Mouse (Mus musculus) lung, embryonic 14.5 days (tissue): Measurements from ENCODE around the gene Serpini1. TPM values are rescaled to one million over a fixed set of nuclear protein-coding genes. Genes with fewer than 3 reads are reported as not detected.
A peak's percentile ranks its signal among the peaks of the same experiment; 100 is the strongest.

ENCODE experiments used
- ATAC-seq: fragments of 200-750 bp; cut with Nextera tagmentation; 2 replicates; pipeline ENCODE4 v1.8.0; 2017; ENCODE audit warnings: mild to moderate bottlenecking, moderate TSS enrichment, moderate library complexity; ENCODE audit not compliant: insufficient read depth
- DNase-seq: peaks from one replicate; pipeline ENCODE4 v3.0.0-alpha.2; 2015
- H3K27ac ChIP-seq: fragments of 300-500 bp; sonication (generic); 2 replicates; pipeline ENCODE4 v1.5.1; 2014; ENCODE audit warnings: low read depth, mild to moderate bottlenecking, moderate library complexity
- H3K27me3 ChIP-seq: fragments of 300-500 bp; sonication (generic); 2 replicates; pipeline ENCODE4 v1.6.1; 2014; ENCODE audit warnings: low read length, control low read depth; ENCODE audit not compliant: insufficient read depth
- H3K36me3 ChIP-seq: fragments of 300-500 bp; sonication (generic); 2 replicates; pipeline ENCODE4 v1.6.1; 2014; ENCODE audit warnings: control low read depth; ENCODE audit not compliant: insufficient read depth
- H3K4me1 ChIP-seq: fragments of 300-500 bp; sonication (generic); 2 replicates; pipeline ENCODE4 v1.6.1; 2014; ENCODE audit warnings: antibody characterized with exemption, control low read depth; ENCODE audit not compliant: insufficient read depth
- H3K4me2 ChIP-seq: fragments of 300-500 bp; sonication (generic); 2 replicates; pipeline ENCODE4 v1.6.1; 2014; ENCODE audit warnings: mild to moderate bottlenecking
- H3K4me3 ChIP-seq: fragments of 300-500 bp; sonication (generic); 2 replicates; pipeline ENCODE4 v1.5.1; 2014; ENCODE audit warnings: low read depth, low read length
- H3K9ac ChIP-seq: fragments of 300-500 bp; sonication (generic); 2 replicates; pipeline ENCODE4 v1.6.1; 2014
- H3K9me3 ChIP-seq: fragments of 300-500 bp; sonication (generic); 2 replicates; pipeline ENCODE4 v1.6.1; 2016; ENCODE audit warnings: low read depth, low read length, control low read depth
- CTCF ChIP-seq: IDR thresholded peaks from 2 replicates; pipeline ENCODE4 v1.5.1; 2016; ENCODE audit warnings: antibody characterized with exemption, low read depth
- WGBS: fragments of 180-500 bp; shearing (Covaris S2); extraction: QIAGEN DNeasy Blood & Tissue Kit; methylation state at CpG from one replicate; pipeline ENCODE4 v1.1.7; 2014; 5-methylcytosine and 5-hydroxymethylcytosine counted together
- polyA plus RNA-seq: library from polyadenylated mRNA; unstranded; fragments of >200 nt; fragmentation: Nextera tagmentation; extraction: Ambion mirVana; gene quantifications from 2 replicates; pipeline ENCODE4 v1.2.1, GENCODE M21; 2014

Serpini1 gene
- polyA plus RNA-seq, 1 experiment from 2014 or later = 1.6 TPM

- no peak for DNase-seq
- H3K4me2 ChIP-seq = no peak overlapping the region
- ATAC-seq = no peak
- no peak overlapping the region for H3K27ac ChIP-seq
- TF ChIP-seq CTCF = no peak
- 0 out of 2 replicates have a peak, but pooled peaks cover 6% of the 10 kb centered on the region for H3K36me3 ChIP-seq
- 91% methylated on average over 3 of the region's 3 CpGs for WGBS
- no peak overlapping the region for H3K9ac ChIP-seq
- H3K4me1 ChIP-seq = no peaks in the 10 kb centered on the region
- H3K4me3 ChIP-seq = no peak overlapping the region
- H3K27me3 ChIP-seq = no peaks in the 10 kb centered on the region
- no peaks in the 10 kb centered on the region for H3K9me3 ChIP-seq
Measured at GRCm38 (mm10) chr3:75542852-75543251, 14.5 kb upstream of the Serpini1 start.

- no peak overlapping the region for H3K27ac ChIP-seq
- H3K4me3 ChIP-seq = no peak overlapping the region
- no peaks in the 10 kb centered on the region for H3K9me3 ChIP-seq
- WGBS = 84% methylated on average over 1 of the region's 1 CpGs
- no peak overlapping the region for H3K9ac ChIP-seq
- DNase-seq (no peak), ATAC-seq (no peak)
- H3K27me3 ChIP-seq = no peaks in the 10 kb centered on the region
- no peaks in the 10 kb centered on the region for H3K4me1 ChIP-seq
- TF ChIP-seq CTCF = no peak
- 0 out of 2 replicates have a peak, but pooled peaks cover 6% of the 10 kb centered on the region for H3K36me3 ChIP-seq
- H3K4me2 ChIP-seq = no peak overlapping the region
Measured at GRCm38 (mm10) chr3:75544287-75544686, 13.1 kb upstream of the Serpini1 start.

- H3K4me3 ChIP-seq = no peak overlapping the region
- H3K9ac ChIP-seq = no peak overlapping the region
- H3K36me3 ChIP-seq = no peaks in the 10 kb centered on the region
- DNase-seq = no peak
- no peak for TF ChIP-seq CTCF
- no peaks in the 10 kb centered on the region for H3K27me3 ChIP-seq
- no peaks in the 10 kb centered on the region for H3K4me1 ChIP-seq
- H3K27ac ChIP-seq = no peak overlapping the region
- ATAC-seq = no peak
- no peak overlapping the region for H3K4me2 ChIP-seq
- H3K9me3 ChIP-seq = no peaks in the 10 kb centered on the region
Measured at GRCm38 (mm10) chr3:75551248-75551647, 6.1 kb upstream of the Serpini1 start.

- Histone ChIP-seq H3K9me3 (no peaks in the 10 kb centered on the region), H3K4me1 (no peaks in the 10 kb centered on the region), H3K4me2 (peak overlapping the region; percentile 87), H3K36me3 (no peaks in the 10 kb centered on the region), H3K27ac (peak overlapping the region; percentile 79), H3K27me3 (no peaks in the 10 kb centered on the region), H3K9ac (peak overlapping the region; percentile 94), H3K4me3 (peak overlapping the region; percentile 91)
- TF ChIP-seq CTCF = no peak
- DNase-seq = peak; percentile 35
- WGBS = under 1% methylated on average over 36 of the region's 36 CpGs
- peak; percentile 52; the same call in 1 of the 2 replicates for ATAC-seq
Measured at GRCm38 (mm10) chr3:75556121-75556694, 1.1 kb upstream of the Serpini1 start.

GRCm38 (mm10) chr3:75556695-75557291 is 554 bp upstream of the Serpini1 start, which contains the start of gene Pdcd10:
Gene Pdcd10 (minus strand): TSS chr3:75556856.
- peak within 1 kb of the TSS; percentile 94 for H3K9ac ChIP-seq
- peak within 1 kb of the TSS; percentile 91 for H3K4me3 ChIP-seq
- no peaks in the 10 kb centered on the region for H3K9me3 ChIP-seq
- peak; percentile 99 for DNase-seq
- no peaks in the 10 kb centered on the region for H3K4me1 ChIP-seq
- H3K36me3 ChIP-seq = no peaks in the 10 kb centered on the region
- under 1% methylated on average over 35 of the region's 35 CpGs for WGBS
- H3K27me3 ChIP-seq = no peaks in the 10 kb centered on the region
- peak within 1 kb of the TSS; percentile 79 for H3K27ac ChIP-seq
- H3K4me2 ChIP-seq = peak within 1 kb of the TSS; percentile 87
- TF ChIP-seq CTCF = peak; percentile 41
- ATAC-seq = peak; percentile 98

- no peaks in the 10 kb centered on the region for H3K4me1 ChIP-seq
- H3K27ac ChIP-seq = no peak overlapping the region
- WGBS = 81% methylated on average over 2 of the region's 2 CpGs
- no peak overlapping the region for H3K4me2 ChIP-seq
- no peaks in the 10 kb centered on the region for H3K27me3 ChIP-seq
- no peak for TF ChIP-seq CTCF
- no peaks in the 10 kb centered on the region for H3K36me3 ChIP-seq
- H3K4me3 ChIP-seq = no peak overlapping the region
- ATAC-seq = no peak
- no peak overlapping the region for H3K9ac ChIP-seq
- no peak for DNase-seq
- H3K9me3 ChIP-seq = no peaks in the 10 kb centered on the region
Measured at GRCm38 (mm10) chr3:75574074-75574473, 16.7 kb downstream of the Serpini1 start.

GRCm38 (mm10) chr3:75575582-75575981 is 18.2 kb downstream of the Serpini1 start:
- H3K27me3 ChIP-seq = no peaks in the 10 kb centered on the region

More at GRCm38 (mm10) chr3:75575582-75575981, 18.2 kb downstream of the Serpini1 start:
- H3K4me3 ChIP-seq = no peak overlapping the region
- ATAC-seq = no peak
- no peak for DNase-seq
- no peak overlapping the region for H3K9ac ChIP-seq
- H3K9me3 ChIP-seq = no peaks in the 10 kb centered on the region
- WGBS = 54% methylated on average over 1 of the region's 1 CpGs
- H3K4me2 ChIP-seq = no peak overlapping the region
- H3K4me1 ChIP-seq = no peaks in the 10 kb centered on the region
- no peak overlapping the region for H3K27ac ChIP-seq
- TF ChIP-seq CTCF = no peak
- no peaks in the 10 kb centered on the region for H3K36me3 ChIP-seq
